Mouse (Mus musculus): ENCODE measurements around the gene Scn5a. TPM values are rescaled to one million over a fixed set of nuclear protein-coding genes. Genes with fewer than 3 reads are reported as not detected.

Gene Scn5a
- polyA plus RNA-seq, 1 experiment from 2014 or later: 0.05 TPM

DNA sequence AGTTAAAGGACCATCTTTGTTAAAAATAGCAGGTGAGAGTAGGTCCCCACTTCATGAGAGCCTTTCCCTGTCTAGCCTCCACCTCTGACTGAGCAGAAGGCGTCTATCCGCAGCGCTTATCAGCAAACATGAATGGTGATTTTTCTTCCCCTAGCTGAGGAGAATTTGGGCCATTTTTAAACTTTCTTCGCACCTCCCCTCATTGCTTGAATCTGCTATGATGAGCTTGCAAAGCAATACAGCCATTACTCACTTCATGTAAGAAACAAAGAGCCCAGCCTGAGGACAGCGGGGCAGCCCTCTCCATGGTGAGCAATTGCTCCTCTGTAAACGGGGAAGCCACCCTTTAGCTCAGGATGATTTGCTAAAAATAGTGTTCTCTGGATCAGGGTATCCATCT is 14.0 kb downstream of the Scn5a start:
- Histone ChIP-seq H3K4me2 (no peak overlapping the region), H3K27ac (replicated peaks) (no peak overlapping the region), H3K4me1 (replicated peaks) (no peaks in the 10 kb centered on the region), H3K27me3 (peaks cover 37% of the 10 kb centered on the region), H3K36me3 (replicated peaks) (no peaks in the 10 kb centered on the region), H3K9me3 (replicated peaks) (no peaks in the 10 kb centered on the region), H3K4me3 (replicated peaks) (no peak overlapping the region), H3K9ac (no peak overlapping the region)
- no peak for ATAC-seq (ENCODE audit: insufficient read depth)
- WGBS (ENCODE audit: insufficient replicate concordance): 63% methylated on average over 6 of the region's 6 CpGs

DNA sequence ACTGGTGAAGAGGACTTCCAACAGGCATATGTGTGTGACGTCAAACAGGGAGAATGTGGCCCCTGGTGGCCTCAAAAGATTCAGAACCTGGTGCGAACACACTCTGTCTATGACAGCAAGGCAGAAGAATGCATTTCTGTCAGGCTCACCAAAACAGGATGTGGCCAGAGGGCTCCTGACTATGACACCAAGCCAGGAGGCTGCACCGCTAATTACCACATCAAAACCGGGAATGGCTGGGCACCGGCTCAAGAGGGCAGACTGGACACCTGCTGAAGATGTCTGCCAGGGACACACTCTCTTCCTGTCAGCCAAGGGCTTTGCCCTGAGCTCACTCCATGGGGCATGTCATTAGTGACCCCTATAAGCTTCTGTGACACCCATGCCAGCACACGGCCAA is 15.2 kb downstream of the Scn5a start:
- H3K9me3 ChIP-seq (replicated peaks): no peaks in the 10 kb centered on the region
- 41% methylated on average over 6 of the region's 6 CpGs for WGBS (ENCODE audit: insufficient replicate concordance)
- ATAC-seq (ENCODE audit: insufficient read depth): no peak
- no peak overlapping the region for H3K27ac ChIP-seq (replicated peaks)
- no peaks in the 10 kb centered on the region for H3K36me3 ChIP-seq (replicated peaks)
- no peaks in the 10 kb centered on the region for H3K4me1 ChIP-seq (replicated peaks)
- no peak overlapping the region for H3K4me2 ChIP-seq
- no peak overlapping the region for H3K4me3 ChIP-seq (replicated peaks)
- H3K27me3 ChIP-seq: peaks cover 34% of the 10 kb centered on the region
- no peak overlapping the region for H3K9ac ChIP-seq

DNA sequence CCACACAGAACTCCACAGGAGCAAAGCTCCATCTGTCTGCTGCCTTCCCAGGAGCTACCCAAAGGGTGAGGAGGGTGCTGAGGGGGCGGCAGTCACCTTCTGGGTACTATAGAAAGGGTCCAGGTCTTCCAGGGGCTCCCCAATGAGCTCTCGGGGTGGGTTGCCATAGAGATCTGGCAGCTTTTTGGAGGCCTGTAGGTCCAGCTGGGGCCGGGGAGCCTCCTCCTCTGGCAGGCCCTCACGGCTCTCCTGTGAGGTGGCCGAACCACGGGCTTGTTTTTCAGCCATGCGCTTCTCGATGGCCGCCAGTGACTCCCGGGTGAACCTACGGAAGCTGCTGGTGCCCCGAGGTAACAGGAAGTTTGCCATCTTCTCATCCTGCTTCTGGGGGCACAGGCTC is 16.6 kb downstream of the Scn5a start:
- Histone ChIP-seq H3K36me3 (replicated peaks) (no peaks in the 10 kb centered on the region), H3K4me2 (no peak overlapping the region), H3K4me1 (replicated peaks) (no peaks in the 10 kb centered on the region), H3K27ac (replicated peaks) (no peak overlapping the region), H3K4me3 (replicated peaks) (no peak overlapping the region), H3K9ac (no peak overlapping the region), H3K27me3 (peaks cover 31% of the 10 kb centered on the region), H3K9me3 (replicated peaks) (no peaks in the 10 kb centered on the region)
- ATAC-seq (ENCODE audit: insufficient read depth): no peak
- WGBS (ENCODE audit: insufficient replicate concordance): 61% methylated on average over 12 of the region's 12 CpGs

DNA sequence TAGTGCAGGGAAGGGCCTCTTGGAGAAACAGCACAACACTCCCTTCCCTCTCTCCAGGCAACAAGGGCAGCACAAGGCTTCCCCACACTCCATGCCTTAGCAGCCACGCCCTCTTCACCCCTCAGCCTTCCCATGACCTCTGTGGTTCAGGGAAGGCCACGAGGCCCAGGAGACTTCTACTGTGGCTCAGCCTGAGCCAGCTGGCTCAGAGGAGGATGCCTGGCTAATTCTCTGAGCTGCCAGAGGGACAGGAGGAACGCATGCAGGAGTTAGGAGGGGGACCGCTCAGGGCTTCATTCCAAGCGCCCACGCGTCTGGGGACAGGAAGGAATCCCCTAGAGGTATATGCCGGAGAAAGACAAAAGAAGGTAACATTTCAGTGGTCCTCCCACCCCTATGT is 17.1 kb downstream of the Scn5a start:
- ATAC-seq (ENCODE audit: insufficient read depth): no peak
- WGBS (ENCODE audit: insufficient replicate concordance): 69% methylated on average over 8 of the region's 8 CpGs
- no peak overlapping the region for H3K4me2 ChIP-seq
- H3K4me3 ChIP-seq (replicated peaks): no peak overlapping the region
- H3K9me3 ChIP-seq (replicated peaks): no peaks in the 10 kb centered on the region
- H3K4me1 ChIP-seq (replicated peaks): no peaks in the 10 kb centered on the region
- H3K27ac ChIP-seq (replicated peaks): no peak overlapping the region
- no peak overlapping the region for H3K9ac ChIP-seq
- H3K36me3 ChIP-seq (replicated peaks): no peaks in the 10 kb centered on the region
- peaks cover 26% of the 10 kb centered on the region for H3K27me3 ChIP-seq

DNA sequence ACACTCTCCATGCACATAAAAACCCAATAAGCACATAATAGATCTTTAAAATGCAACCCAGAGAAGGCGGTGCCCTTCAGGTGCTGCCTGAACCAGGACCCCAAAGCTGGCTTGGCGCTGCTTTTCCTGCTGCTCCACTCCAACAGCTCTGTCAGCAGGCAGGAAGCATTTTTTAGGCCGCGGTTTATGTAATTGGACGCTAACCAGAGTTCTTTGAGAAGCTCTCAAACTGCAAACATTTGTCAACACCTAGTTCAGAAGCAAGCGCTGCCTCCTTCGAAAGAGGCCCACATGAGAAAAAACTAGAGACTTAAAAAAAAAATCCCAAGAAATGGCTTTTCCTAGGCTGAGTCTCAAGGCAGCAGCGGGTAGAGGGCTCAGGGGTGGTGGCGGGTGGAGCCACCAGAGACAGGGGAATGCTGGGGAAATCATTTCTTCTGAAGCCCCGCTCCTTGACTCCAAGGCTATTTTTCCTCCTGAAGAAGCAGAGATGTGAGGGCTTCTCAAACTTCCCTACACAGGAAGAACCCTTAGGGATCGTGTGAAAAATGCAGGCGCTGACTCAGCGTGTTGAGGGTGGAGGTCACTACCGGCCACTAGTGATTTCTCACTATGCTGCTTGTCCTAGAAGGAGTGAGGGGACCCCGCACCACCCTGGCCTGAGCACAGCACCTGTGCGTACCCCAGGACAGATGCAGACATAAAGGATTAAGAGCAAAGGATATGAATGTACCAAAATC is 19.1 kb downstream of the Scn5a start:
- H3K9ac ChIP-seq: no peak overlapping the region
- H3K4me3 ChIP-seq (replicated peaks): no peak overlapping the region
- H3K9me3 ChIP-seq (replicated peaks): no peaks in the 10 kb centered on the region
- H3K4me1 ChIP-seq (replicated peaks): no peaks in the 10 kb centered on the region
- H3K36me3 ChIP-seq (replicated peaks): no peaks in the 10 kb centered on the region
- WGBS (ENCODE audit: insufficient replicate concordance): 62% methylated on average over 16 of the region's 16 CpGs
- ATAC-seq (ENCODE audit: insufficient read depth): no peak
- no peak overlapping the region for H3K27ac ChIP-seq (replicated peaks)
- H3K27me3 ChIP-seq: peaks cover 9% of the 10 kb centered on the region; the same call in 1 of the 2 replicates
- no peak overlapping the region for H3K4me2 ChIP-seq

DNA sequence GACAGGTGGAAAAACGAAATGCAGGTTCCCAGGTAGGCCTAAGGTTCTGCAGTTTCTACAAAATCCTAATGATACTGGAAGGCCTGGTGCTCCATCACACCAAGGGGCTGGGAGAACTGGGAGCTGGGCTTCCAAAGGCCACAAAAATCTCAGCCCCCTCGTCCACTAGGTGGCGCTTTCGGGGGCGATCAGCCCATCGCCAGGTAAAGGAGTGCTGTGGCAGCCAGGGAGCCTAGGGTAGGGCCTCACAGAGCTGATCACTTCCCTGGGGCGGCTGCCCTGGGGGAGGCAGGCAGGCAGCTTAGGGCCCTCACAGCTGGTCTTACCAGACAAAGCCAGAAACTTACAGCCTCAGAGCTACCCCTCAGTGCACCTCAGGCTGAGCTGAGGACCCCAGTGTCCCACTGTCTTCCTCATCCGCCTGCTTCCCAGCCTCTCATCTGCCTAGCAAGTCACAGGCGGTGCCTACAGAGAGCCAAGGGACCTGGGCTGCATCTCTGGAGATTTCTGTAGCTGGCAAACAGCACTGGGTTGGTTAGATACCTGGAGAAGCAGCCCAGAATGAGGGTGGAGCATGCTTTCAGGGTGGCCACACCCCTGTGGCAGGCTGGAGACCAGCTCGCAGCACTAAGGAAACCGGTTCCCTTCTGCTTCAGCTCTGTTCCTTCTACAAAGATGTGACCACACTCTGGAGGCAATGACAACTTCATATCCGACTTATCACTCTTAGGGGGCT is 20.5 kb downstream of the Scn5a start:
- peaks cover 9% of the 10 kb centered on the region; the same call in 1 of the 2 replicates for H3K27me3 ChIP-seq
- no peak overlapping the region for H3K27ac ChIP-seq (replicated peaks)
- ATAC-seq (ENCODE audit: insufficient read depth): no peak
- H3K9ac ChIP-seq: no peak overlapping the region
- WGBS (ENCODE audit: insufficient replicate concordance): 20% methylated on average over 12 of the region's 12 CpGs
- H3K9me3 ChIP-seq (replicated peaks): no peaks in the 10 kb centered on the region
- no peak overlapping the region for H3K4me2 ChIP-seq
- H3K4me1 ChIP-seq (replicated peaks): no peaks in the 10 kb centered on the region
- H3K4me3 ChIP-seq (replicated peaks): no peak overlapping the region
- H3K36me3 ChIP-seq (replicated peaks): no peaks in the 10 kb centered on the region

DNA sequence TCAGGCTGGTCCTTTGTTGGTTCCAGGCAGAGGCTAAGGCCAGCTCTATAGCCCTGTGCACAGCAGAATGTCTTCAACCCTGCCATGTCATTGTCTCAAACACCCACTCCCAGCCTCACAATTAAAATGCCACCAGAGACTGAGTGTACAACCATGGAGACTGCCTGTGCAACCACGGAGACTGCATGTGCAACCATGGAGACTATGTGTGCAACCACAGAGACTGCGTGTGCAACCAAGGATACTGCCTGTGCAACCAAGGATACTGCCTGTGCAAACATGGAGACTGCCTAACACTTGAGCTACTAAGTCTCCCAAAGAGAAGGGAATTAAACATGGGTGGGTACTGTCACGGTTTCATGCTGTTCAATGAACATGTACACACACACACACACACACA is 22.8 kb downstream of the Scn5a start:
- no peak overlapping the region for H3K27ac ChIP-seq (replicated peaks)
- no peaks in the 10 kb centered on the region for H3K4me1 ChIP-seq (replicated peaks)
- ATAC-seq (ENCODE audit: insufficient read depth): no peak
- H3K9ac ChIP-seq: no peak overlapping the region
- WGBS (ENCODE audit: insufficient replicate concordance): 51% methylated on average over 3 of the region's 3 CpGs
- no peaks in the 10 kb centered on the region for H3K27me3 ChIP-seq
- no peak overlapping the region for H3K4me2 ChIP-seq
- no peak overlapping the region for H3K4me3 ChIP-seq (replicated peaks)
- H3K9me3 ChIP-seq (replicated peaks): no peaks in the 10 kb centered on the region
- no peaks in the 10 kb centered on the region for H3K36me3 ChIP-seq (replicated peaks)

DNA sequence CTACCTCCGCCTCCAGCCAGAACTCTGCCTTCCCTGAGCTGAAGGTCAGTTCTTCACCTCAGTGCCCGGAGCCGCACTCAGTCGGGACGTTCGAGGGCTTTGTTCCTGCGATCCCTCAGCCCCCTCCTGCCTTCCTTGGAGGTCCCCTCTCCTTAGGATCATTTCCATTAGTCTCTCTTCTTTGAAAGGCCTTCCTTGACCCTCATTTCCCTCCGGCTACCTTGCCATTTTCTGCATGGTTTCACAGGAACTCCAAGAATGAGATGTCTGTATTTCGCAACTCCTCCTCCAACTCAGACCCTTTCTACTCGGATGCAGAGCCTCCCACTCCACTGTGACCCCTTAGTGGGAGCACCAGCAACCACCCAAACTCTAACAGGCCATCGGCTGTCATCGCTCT is 31.3 kb downstream of the Scn5a start:
- no peak overlapping the region for H3K4me3 ChIP-seq (replicated peaks)
- H3K27ac ChIP-seq (replicated peaks): no peak overlapping the region
- ATAC-seq (ENCODE audit: insufficient read depth): no peak
- H3K4me2 ChIP-seq: no peak overlapping the region
- H3K36me3 ChIP-seq (replicated peaks): no peaks in the 10 kb centered on the region
- H3K9ac ChIP-seq: no peak overlapping the region
- H3K27me3 ChIP-seq: no peaks in the 10 kb centered on the region
- H3K9me3 ChIP-seq (replicated peaks): no peaks in the 10 kb centered on the region
- H3K4me1 ChIP-seq (replicated peaks): no peaks in the 10 kb centered on the region
- WGBS (ENCODE audit: insufficient replicate concordance): 66% methylated on average over 12 of the region's 12 CpGs

DNA sequence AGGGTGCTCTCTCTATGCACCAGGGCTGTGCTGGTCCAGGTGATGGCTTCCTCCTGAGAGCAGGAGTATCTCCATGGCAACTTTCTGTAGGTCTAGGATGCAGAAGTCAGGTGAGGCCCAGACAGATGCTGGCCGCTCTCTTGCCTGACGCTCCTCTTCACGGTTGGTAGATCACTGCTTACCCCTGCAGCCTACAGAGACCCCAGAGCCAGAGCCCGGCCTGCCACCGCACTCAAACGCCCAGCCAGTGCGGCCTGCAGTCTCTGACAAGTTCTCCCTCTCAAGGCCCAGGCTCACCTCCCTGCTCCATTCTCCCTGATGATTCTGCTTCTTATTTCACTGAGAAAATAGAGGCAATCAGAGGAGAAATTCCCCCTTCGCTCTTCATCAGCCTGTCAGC is 31.7 kb downstream of the Scn5a start:
- Histone ChIP-seq H3K36me3 (replicated peaks) (no peaks in the 10 kb centered on the region), H3K4me3 (replicated peaks) (no peak overlapping the region), H3K9me3 (replicated peaks) (no peaks in the 10 kb centered on the region), H3K27me3 (no peaks in the 10 kb centered on the region), H3K27ac (replicated peaks) (no peak overlapping the region), H3K4me1 (replicated peaks) (no peaks in the 10 kb centered on the region), H3K9ac (no peak overlapping the region), H3K4me2 (no peak overlapping the region)
- ATAC-seq (ENCODE audit: insufficient read depth): no peak
- WGBS (ENCODE audit: insufficient replicate concordance): 70% methylated on average over 8 of the region's 8 CpGs

DNA sequence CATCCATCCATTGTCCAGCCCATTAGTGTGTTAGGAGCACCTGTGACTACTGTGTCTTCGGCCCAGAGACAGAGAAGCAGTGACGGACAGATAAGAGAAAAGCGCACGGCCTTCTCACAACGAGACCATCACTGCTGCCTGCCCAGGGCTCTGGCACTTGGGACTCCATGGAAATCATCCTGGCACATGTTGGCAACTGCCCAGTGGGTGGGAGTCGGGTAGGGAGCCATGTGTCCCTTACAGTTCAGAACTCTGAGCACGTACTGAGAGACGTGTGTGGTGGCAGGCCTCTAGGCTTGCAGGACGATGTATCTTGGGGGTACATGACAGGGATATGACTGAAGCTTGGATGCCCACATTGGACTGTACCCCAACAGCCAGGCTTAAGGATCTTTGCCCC is 38.1 kb downstream of the Scn5a start:
- H3K4me3 ChIP-seq (replicated peaks): no peak overlapping the region
- H3K9me3 ChIP-seq (replicated peaks): no peaks in the 10 kb centered on the region
- ATAC-seq (ENCODE audit: insufficient read depth): no peak
- H3K9ac ChIP-seq: no peak overlapping the region
- H3K4me1 ChIP-seq (replicated peaks): no peaks in the 10 kb centered on the region
- no peak overlapping the region for H3K4me2 ChIP-seq
- no peaks in the 10 kb centered on the region for H3K36me3 ChIP-seq (replicated peaks)
- H3K27ac ChIP-seq (replicated peaks): no peak overlapping the region
- no peaks in the 10 kb centered on the region for H3K27me3 ChIP-seq
- WGBS (ENCODE audit: insufficient replicate concordance): 72% methylated on average over 9 of the region's 9 CpGs

DNA sequence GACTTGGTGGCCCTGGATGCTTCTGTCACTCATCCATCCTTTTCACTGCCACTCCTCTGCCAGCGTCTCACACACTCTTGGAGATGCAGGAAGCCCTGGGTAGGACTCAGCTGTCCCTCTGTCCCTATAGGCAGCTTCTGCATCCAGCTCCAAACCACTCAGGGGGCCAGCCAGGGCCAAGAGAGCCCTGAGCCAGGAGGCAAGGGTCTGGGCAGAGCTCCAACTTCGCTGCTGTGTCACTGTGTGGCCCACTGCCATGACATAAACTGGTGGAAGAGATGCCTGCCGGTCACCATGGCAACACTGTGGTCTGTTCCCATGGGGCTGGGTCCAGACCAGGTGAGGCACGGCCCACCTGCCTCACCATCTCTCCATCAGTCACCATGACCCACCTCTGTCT is 41.0 kb downstream of the Scn5a start:
- Histone ChIP-seq H3K9ac (no peak overlapping the region), H3K4me2 (no peak overlapping the region), H3K4me3 (replicated peaks) (no peak overlapping the region), H3K27me3 (no peaks in the 10 kb centered on the region; the same call in 1 of the 2 replicates), H3K36me3 (replicated peaks) (no peaks in the 10 kb centered on the region), H3K27ac (replicated peaks) (no peak overlapping the region), H3K4me1 (replicated peaks) (no peaks in the 10 kb centered on the region), H3K9me3 (replicated peaks) (no peaks in the 10 kb centered on the region)
- WGBS (ENCODE audit: insufficient replicate concordance): 45% methylated on average over 4 of the region's 4 CpGs
- no peak for ATAC-seq (ENCODE audit: insufficient read depth)
